Mouse (Mus musculus): ENCODE data around the gene Emc8.

The Emc8 gene

GRCm38 (mm10) chr8:120685097-120685496, 16.7 kb upstream of the Emc8 start:
- DNase-seq, result no peak

DNA sequence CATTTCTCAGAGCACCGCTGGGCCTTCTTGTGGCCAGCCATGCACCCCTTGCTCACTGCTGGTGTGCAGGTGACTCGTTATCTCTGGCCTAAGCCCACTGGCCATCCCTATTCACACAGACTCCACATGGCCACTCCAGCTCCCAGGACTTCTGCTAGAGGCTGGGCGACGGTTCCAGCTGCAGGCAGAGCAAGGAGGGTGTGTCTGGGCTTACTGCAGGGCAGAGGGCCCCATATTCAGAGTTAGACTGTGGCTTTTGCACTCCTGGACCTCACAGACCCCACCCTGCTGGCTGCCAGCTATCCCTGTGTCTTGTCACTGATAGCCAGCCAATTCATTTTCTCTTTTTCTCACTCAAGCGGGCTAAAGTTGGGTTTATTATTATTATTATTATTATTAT, 15.7 kb upstream of the Emc8 start:
- DNase-seq, result no peak

DNA sequence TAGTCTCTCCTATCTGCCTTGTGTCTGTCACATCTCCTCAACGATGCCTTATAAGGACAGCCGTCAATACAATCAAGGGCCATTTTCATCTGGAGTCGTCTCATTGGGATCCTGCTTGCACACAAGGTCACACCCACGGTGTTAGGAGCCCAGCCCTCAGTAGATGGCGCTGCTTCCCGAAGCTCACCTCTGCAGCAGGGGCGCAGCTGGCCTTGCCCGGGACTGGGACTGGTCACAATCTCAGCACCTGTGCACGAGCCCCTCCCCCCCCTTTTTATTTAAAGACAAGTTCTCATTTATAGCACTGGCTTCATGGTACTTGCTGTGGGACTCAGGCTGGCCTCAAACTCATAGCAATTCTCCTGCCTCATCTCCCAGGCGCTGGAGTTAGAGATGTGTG, 15.2 kb upstream of the Emc8 start:
- peak; percentile 84 for DNase-seq

GRCm38 (mm10) chr8:120681113-120681512, 12.7 kb upstream of the Emc8 start:
- DNase-seq, result no peak

- DNase-seq, result peak; percentile 57
Measured at GRCm38 (mm10) chr8:120680405-120680804, 12.0 kb upstream of the Emc8 start.

DNA sequence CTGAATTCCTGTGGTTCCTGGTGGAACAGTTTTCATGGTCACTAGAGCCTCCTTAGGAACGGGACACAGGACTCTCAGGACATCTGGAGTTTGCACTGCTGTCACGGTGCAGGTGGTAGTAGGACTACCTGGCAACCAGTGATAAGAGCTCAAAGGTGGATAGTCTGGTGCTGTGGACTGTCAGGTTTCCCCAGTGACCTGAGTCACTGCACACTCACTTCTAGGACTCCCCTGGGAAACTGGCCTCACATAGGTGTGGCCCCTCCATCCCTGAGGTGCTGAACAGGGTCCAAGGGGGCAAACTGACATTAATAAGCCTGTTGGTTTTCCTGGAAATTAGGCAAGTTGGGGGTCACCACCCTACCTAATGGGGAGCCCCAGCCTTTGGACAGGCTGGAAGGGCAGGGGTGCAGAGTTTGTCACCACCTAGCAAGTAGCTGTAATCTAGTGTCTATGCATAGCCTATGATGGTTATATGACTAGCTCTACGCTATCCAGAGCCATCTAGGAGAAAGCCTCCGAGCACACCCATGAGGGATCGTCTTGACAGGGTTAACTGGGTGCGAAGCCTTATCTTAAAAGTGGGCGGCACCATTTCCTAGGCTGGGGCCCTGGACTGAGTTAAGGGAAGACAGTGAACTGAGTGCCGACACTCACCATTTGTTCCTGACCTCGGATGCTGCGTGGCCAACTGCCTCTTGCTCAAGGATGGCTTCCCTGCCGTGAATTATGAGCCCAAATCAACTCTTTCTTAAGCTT, 11.4 kb upstream of the Emc8 start:
- DNase-seq, result no peak

- peak; percentile 88 for DNase-seq
Measured at GRCm38 (mm10) chr8:120678447-120678846, 10.1 kb upstream of the Emc8 start.

GRCm38 (mm10) chr8:120675718-120676117, 7.3 kb upstream of the Emc8 start:
- DNase-seq, result no peak

DNA sequence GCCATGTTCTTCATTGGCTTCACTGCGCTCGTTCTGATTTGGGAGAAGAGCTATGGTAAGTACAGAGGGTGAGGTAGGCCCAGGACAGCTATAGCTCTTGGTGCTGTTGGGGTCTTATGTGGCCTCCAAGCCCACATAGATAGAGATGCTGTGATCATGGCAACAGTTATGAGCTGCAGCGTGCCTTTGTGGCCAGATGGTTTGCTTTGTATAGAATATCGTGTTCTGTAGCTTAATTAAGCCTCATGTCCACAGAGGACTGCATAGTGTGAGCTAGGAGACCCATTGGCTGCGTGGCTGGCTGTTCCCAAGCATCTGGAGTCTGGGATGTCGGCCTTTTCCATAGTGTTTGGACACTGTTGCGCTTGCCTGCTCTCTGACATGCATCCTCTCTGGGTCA, 4.9 kb upstream of the Emc8 start:
- DNase-seq, result no peak

DNA sequence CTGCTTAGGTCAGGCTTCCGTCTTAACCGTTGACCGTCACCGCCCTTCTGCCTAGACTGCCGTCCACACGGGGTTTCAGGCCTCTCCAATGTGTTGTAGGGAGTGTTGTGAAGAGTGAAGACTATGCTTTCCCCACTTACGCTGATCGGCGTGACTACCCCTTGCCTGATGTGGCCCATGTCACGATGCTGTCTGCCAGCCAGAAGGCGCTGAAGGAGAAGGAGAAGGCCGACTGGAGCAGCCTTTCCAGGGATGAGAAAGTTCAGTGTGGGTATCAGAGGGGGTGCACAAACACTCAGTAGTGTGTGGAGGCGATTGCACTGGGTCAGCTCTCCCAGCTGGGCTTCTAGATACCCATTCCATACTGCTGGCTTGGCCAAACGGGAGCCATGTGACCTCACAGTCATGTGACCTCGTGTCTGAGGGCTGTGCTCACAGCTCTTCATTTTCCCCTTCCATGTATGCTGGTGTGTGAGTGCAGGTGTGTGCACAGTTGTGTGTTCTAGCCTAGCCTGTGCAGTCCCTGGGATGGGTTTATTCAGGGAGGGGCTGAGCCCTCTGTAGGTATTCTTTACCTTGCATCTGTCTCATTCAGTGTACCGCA, 4.4 kb upstream of the Emc8 start:
- no peak for DNase-seq

DNA sequence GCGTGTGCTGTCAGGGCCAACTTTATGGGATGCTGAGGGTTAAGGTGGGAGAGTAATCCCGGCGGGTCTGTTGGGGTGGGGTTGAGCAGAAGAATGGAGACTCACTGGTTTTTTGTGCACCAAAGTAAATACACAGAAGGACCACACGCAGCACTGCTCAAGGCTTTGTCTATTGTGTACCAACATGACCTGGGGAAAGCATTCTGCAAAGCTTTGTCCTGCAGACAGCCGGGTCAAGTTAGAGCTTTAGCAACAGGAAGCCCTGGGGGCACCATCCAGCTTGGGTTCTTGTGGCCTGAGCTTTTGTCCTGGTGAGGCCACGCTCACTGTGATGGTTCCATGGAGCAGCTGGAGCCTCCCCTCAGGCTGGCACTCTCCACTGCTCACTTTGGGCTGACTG, 3.4 kb upstream of the Emc8 start:
- DNase-seq, result no peak

- DNase-seq, result peak; percentile 92
Measured at GRCm38 (mm10) chr8:120667561-120668373, 606 bp downstream of the Emc8 start, which contains the start of the genes Gm27021 and Cox4i1. Gene Gm27021, minus strand, starts transcription at chr8:120668079. Gene Cox4i1, plus strand, starts transcription at chr8:120668222.

GRCm38 (mm10) chr8:120666807-120667470, 1.4 kb downstream of the Emc8 start:
- no peak for DNase-seq

- no peak for DNase-seq
Measured at GRCm38 (mm10) chr8:120665726-120666455, 2.5 kb downstream of the Emc8 start.

DNA sequence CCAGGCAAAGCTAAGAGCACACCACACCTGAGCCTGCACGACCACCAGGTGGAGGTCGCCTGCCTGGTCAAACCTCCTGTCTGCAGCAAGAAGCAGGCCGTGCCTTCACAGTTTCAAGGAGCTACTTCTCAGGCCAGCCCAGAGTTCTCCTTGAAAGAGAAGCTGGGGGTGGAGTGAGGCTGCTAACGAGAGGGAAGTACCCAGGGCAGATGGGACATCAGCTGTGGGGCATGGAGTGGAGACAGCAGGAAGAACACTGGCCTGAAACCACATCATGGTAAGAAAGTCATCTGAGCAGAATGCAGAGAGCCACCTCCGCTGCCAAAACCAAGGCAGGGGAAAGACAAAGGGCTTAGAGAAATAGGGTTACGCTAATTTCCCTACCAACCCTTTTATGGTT, 3.8 kb downstream of the Emc8 start:
- DNase-seq, result no peak

DNA sequence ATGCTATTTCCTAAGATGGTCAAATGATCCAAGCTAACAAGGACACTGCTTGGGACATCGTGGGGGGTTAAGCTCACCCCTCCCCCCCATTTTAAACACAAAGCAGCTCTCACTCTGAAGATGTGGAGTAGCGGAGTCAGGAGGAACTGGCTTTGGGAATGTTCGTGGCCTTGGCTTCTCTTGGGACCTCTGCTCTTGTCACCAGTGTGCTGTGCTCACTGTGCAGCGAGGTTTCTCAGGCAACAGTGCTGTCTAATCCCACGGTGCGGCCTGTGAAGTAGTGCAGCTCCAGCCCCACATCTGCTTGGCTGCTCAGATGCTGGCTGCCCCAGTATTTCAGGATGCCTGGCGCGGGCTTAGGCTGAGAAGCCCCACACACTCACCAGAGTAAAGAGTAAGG, 11.0 kb downstream of the Emc8 start:
- DNase-seq, result no peak

- no peak for DNase-seq
Measured at GRCm38 (mm10) chr8:120656322-120657052, 11.9 kb downstream of the Emc8 start.

- no peak for DNase-seq
Measured at GRCm38 (mm10) chr8:120647532-120647931, 20.8 kb downstream of the Emc8 start, which contains the start of gene 1190005I06Rik. Gene 1190005I06Rik, minus strand, starts transcription at chr8:120647632.

DNA sequence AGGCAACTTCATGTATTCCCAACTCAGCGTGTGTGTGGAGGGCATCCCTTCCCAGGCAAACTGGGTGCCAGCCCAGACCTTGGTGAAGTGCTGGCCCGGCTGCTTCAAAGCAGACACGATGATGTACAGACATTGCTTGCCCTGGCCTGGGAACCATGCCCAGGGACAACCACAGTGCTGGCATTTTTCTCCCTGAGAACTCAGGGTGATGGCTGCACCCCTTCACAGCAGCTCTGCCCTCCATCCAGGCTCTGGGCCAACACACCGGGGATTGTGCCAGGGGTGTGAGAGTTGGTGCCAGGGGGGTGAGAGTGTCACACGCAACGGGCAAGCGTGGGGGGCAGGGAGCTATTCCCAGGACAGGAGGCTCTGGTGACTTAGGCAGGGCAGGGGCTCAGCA, 23.7 kb downstream of the Emc8 start:
- DNase-seq, result peak; percentile 35

- no peak for DNase-seq
Measured at GRCm38 (mm10) chr8:120642031-120642662, 26.2 kb downstream of the Emc8 start.

- DNase-seq, result no peak
Measured at GRCm38 (mm10) chr8:120641245-120641644, 27.1 kb downstream of the Emc8 start.

All from kidney, adult 18-20 months (tissue).